Mouse (Mus musculus) lung, postnatal 0 days (tissue): Measurements from ENCODE around the gene Srsf7. TPM values are rescaled to one million over a fixed set of nuclear protein-coding genes. Genes with fewer than 3 reads are reported as not detected.
A peak's percentile ranks its signal among the peaks of the same experiment; 100 is the strongest.

Experiments
- ATAC-seq: fragments of 200-750 bp; cut with Nextera tagmentation; 2 replicates; pipeline ENCODE4 v1.8.0; 2017; ENCODE audit warnings: moderate library complexity
- DNase-seq: peaks from one replicate; pipeline ENCODE4 v3.0.0-alpha.2; 2016; ENCODE audit warnings: low spot score
- H3K27ac ChIP-seq: fragments of 300-500 bp; sonication (generic); 2 replicates; pipeline ENCODE4 v1.5.1; 2014; ENCODE audit warnings: antibody characterized with exemption, mild to moderate bottlenecking, low read length, mixed read lengths
- H3K27me3 ChIP-seq: fragments of 300-500 bp; sonication (generic); replicated peaks from 2 replicates; pipeline ENCODE4 v1.6.1; 2014; ENCODE audit warnings: low read length, mixed read lengths; ENCODE audit not compliant: insufficient read depth
- H3K36me3 ChIP-seq: fragments of 300-500 bp; sonication (generic); 2 replicates; pipeline ENCODE4 v1.6.1; 2014; ENCODE audit warnings: low read length, mixed read lengths; ENCODE audit not compliant: insufficient read depth
- H3K4me1 ChIP-seq: fragments of 300-500 bp; sonication (generic); 2 replicates; pipeline ENCODE4 v1.6.1; 2014; ENCODE audit warnings: antibody characterized with exemption, low read depth, low read length, mixed read lengths; ENCODE audit not compliant: insufficient read depth
- H3K4me2 ChIP-seq: fragments of 300-500 bp; sonication (generic); replicated peaks from 2 replicates; pipeline ENCODE4 v1.6.1; 2014; ENCODE audit warnings: low read depth, mild to moderate bottlenecking, low read length, moderate library complexity, mixed read lengths
- H3K4me3 ChIP-seq: fragments of 300-500 bp; sonication (generic); 2 replicates; pipeline ENCODE4 v1.5.1; 2014; ENCODE audit warnings: low read depth, low read length
- H3K9ac ChIP-seq: fragments of 300-500 bp; sonication (generic); replicated peaks from 2 replicates; pipeline ENCODE4 v1.6.1; 2014; ENCODE audit warnings: low read depth, mild to moderate bottlenecking
- H3K9me3 ChIP-seq: fragments of 300-500 bp; sonication (generic); 2 replicates; pipeline ENCODE4 v1.6.1; 2016; ENCODE audit warnings: low read length, mixed read lengths
- CTCF ChIP-seq: IDR thresholded peaks from 2 replicates; pipeline ENCODE4 v1.5.1; 2016; ENCODE audit warnings: antibody characterized with exemption, mild to moderate bottlenecking
- EP300 ChIP-seq: IDR thresholded peaks from 2 replicates; pipeline ENCODE4 v1.6.1; 2016; ENCODE audit warnings: antibody characterized with exemption, mild to moderate bottlenecking, control low read depth
- WGBS: fragments of 180-500 bp; shearing (Covaris S2); extraction: QIAGEN DNeasy Blood & Tissue Kit; methylation state at CpG from one replicate; pipeline ENCODE4 v1.1.7; 2014; 5-methylcytosine and 5-hydroxymethylcytosine counted together
- polyA plus RNA-seq: library from polyadenylated mRNA; unstranded; fragments of >200 nt; fragmentation: Nextera tagmentation; extraction: Ambion mirVana; gene quantifications from 2 replicates; pipeline ENCODE4 v1.2.1, GENCODE M21; 2015

The Srsf7 gene
- 162 and 178 TPM in 2 replicates for polyA plus RNA-seq

DNA sequence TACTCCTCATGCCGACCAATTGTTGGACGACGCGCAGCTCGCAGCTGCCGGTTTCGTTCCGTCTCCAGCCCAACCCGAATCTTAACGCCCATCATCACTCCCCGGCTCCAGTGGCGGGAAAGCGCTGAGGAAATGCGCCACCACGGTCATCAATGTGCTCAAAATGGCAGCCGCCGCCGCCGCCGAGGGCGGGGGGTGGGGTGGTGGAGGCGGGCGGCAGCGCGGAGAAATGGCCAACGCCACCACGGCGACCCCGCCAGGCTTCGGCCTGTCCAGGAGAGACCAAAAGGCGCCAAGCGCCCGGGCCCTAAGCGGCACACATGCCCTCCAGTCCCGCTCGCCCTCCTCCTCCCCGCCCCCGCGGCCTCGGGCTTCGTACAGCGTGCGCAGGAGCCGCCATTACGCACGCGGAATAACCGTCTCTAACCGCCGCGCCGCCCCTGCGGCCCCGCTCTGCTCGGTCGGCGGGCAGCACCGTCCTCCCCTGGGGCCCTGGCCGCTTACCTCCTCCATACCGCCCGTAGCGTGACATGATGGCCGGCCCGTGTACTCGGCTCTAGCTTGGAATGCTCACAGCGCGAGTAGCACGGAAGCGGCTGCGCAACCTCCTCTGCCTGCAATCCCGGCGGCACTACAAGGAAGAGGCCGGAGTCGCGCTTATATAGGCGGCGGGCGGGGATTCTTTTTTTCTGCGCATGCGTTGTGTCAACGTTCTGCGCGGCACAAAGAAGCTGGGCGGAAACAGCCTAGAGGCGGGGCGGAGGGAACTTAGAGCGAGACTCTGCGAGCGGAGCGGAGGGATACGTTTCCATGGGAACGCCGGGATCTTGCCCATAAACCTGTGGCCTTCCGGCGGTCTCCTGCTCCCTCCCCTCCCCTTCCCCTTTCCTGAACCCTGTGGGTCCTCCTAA lies at the start of gene Srsf7, which contains the start of gene Ttc39d:
TSS of gene Srsf7 (minus strand) at position 637 of the 911 bp plus-strand sequence.
TSS of gene Ttc39d (plus strand) at position 790 of the 911 bp plus-strand sequence.
- 2% methylated on average over 72 of the region's 95 CpGs for WGBS
- Histone ChIP-seq H3K4me3 (peak within 1 kb of the TSS; percentile 98), H3K9ac (peak within 1 kb of the TSS; percentile 80), H3K36me3 (peaks cover 7% of the 10 kb centered on the region; the same call in 1 of the 2 replicates), H3K9me3 (no peaks in the 10 kb centered on the region), H3K27ac (peak within 1 kb of the TSS; percentile 99), H3K4me1 (no peaks in the 10 kb centered on the region), H3K4me2 (peak within 1 kb of the TSS; percentile 90), H3K27me3 (no peaks in the 10 kb centered on the region)
- DNase-seq (peak; percentile 100), ATAC-seq (peak; percentile 89)
- TF ChIP-seq CTCF (no peak), EP300 (peak; percentile 36; the same call in 1 of the 2 replicates)

DNA sequence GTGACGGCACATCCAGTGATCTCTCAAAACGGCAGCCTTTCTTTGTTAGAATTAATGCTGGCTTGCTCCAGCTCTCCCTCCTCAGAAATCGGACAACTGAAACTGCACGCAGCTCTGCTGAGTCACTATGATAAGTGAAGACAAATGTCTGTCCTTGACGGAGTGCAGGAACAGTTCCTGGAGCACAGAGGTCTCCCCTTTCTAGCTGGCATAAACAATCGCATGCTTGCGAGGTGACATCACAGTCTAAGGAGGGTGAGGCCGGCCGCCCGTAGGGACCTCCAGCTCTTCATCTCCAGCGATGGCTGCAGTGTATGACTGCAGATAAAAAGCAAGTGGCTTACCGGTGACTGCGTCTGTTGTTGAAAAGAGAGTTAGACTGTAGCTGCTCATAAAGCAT lies 48.1 kb upstream of the Srsf7 start:
- H3K27me3 ChIP-seq: no peaks in the 10 kb centered on the region
- H3K27ac ChIP-seq: peak overlapping the region; percentile 43
- peaks cover 18% of the 10 kb centered on the region for H3K36me3 ChIP-seq
- no peak overlapping the region for H3K9ac ChIP-seq
- ATAC-seq (peak; percentile 88), DNase-seq (peak; percentile 85)
- TF ChIP-seq CTCF (no peak), EP300 (peak; percentile 79)
- peaks cover 5% of the 10 kb centered on the region; the same call in 1 of the 2 replicates for H3K4me1 ChIP-seq
- H3K4me2 ChIP-seq: no peak overlapping the region
- 26% methylated on average over 13 of the region's 13 CpGs for WGBS
- H3K4me3 ChIP-seq: no peak overlapping the region
- H3K9me3 ChIP-seq: no peaks in the 10 kb centered on the region

DNA sequence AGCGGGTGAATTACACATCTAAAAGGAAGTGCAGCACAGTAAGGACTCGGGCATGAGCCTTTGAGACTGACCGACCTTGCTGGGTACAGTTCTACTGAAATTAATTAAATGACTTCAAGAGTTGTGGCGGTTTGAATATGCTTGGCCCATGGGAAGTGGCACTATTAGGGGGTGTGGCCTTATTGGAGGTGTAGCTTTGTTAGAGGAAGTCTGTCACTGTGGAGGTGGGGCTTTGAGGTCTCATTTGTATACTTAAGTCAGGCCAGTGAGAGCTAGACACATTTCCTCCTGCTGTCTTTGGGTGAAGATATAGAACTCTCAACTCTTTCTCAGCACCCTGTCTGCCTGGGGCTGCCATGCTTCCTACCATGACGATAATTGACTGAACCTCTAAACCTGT lies 47.3 kb upstream of the Srsf7 start:
- H3K27ac ChIP-seq: no peak overlapping the region

DNA sequence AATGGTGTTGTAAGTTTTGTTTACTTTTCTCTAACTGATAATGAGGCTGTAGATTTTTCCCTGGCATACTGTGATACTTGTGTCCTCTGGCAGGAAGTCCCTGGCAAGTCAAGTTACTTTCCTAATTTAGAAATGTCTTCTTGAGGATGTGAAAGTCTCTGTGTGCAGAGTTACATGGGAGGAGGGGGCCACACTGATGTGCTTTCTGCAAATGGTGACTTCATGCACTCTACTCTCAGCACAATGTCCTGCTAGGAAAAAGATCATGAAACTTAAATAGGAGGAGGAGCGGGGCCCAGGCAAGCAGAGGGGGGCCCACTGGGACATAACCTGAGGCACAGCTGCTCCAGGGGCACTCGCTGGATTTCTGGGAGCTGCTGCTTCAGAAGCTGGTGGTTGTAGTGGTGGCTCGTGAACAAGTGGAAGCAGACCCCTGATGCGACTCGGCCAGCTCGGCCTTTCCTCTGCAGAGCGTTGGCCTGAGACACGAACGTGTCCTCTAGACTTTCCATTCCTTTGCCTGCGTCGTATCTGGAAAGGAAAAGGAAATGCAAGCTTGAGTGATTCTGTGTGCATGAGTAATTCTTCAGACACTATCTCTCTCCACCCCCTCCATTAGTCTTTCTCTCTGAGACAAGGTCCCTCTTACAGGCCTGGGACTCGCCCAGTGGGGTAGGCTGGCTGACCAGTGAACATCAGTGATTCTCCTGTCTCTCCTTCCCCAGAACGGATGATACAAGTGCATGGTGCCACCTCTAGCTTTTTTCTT lies 45.8 kb upstream of the Srsf7 start:
- H3K36me3 ChIP-seq: peaks cover 10% of the 10 kb centered on the region

More for the DNA sequence above, 47.3 kb upstream of the Srsf7 start:
- Histone ChIP-seq H3K4me3 (no peak overlapping the region), H3K4me1 (peaks cover 5% of the 10 kb centered on the region; the same call in 1 of the 2 replicates), H3K27me3 (no peaks in the 10 kb centered on the region), H3K9me3 (no peaks in the 10 kb centered on the region), H3K9ac (no peak overlapping the region), H3K36me3 (peaks cover 15% of the 10 kb centered on the region), H3K4me2 (no peak overlapping the region)
- 97% methylated on average over 5 of the region's 5 CpGs for WGBS
- DNase-seq (no peak), ATAC-seq (no peak)
- no peak for TF ChIP-seq EP300
- no peak for TF ChIP-seq CTCF

DNA sequence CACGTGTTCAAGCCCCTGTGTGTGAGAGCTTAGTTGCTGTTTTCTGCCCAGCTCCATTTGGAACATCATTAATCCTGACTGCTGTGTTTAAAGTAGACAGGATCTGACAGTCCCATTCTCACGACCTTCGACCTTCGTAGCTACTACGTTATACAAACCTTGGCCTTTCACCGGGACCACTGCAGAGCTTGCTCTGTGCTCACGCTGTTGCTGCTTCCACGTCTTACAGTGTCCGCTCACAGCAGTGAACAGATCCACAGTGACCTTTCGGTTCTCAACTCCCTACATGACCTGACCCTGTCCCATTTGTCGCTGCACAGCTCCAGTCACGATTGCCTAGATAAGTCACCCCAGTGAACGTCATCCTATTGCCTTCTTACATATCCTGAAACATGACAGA lies 36.0 kb upstream of the Srsf7 start:
- TF ChIP-seq CTCF (no peak), EP300 (no peak)
- no peak overlapping the region for H3K9ac ChIP-seq
- DNase-seq: peak; percentile 58
- no peaks in the 10 kb centered on the region for H3K4me1 ChIP-seq
- no peaks in the 10 kb centered on the region for H3K9me3 ChIP-seq
- peak; percentile 93 for ATAC-seq
- no peak overlapping the region for H3K27ac ChIP-seq
- WGBS: 53% methylated on average over 13 of the region's 13 CpGs
- H3K4me3 ChIP-seq: no peak overlapping the region
- H3K4me2 ChIP-seq: no peak overlapping the region
- peaks cover 35% of the 10 kb centered on the region; the same call in 1 of the 2 replicates for H3K36me3 ChIP-seq
- no peaks in the 10 kb centered on the region for H3K27me3 ChIP-seq

More for the DNA sequence above, 45.8 kb upstream of the Srsf7 start:
- ATAC-seq (peak; percentile 75), DNase-seq (peak; percentile 84)
- WGBS: 63% methylated on average over 13 of the region's 13 CpGs
- Histone ChIP-seq H3K9ac (no peak overlapping the region), H3K4me2 (peak overlapping the region; percentile 25; the same call in 1 of the 2 replicates), H3K27me3 (no peaks in the 10 kb centered on the region), H3K4me1 (peaks cover 5% of the 10 kb centered on the region; the same call in 1 of the 2 replicates), H3K27ac (peak overlapping the region; percentile 84), H3K9me3 (no peaks in the 10 kb centered on the region), H3K4me3 (no peak overlapping the region)
- peak; percentile 26; the same call in 1 of the 2 replicates for TF ChIP-seq EP300
- no peak for TF ChIP-seq CTCF
